Mouse (Mus musculus) MEL (cell line): ENCODE measurements around the gene Gm11541.

Experiments used
- CHD2 ChIP-seq: IDR thresholded peaks from 2 replicates; pipeline ENCODE4 v1.6.1; 2011; ENCODE audit warnings: low read length, improper control_type of control experiment
- CTCF ChIP-seq, 3 experiments: IDR thresholded peaks in 2 of 3; conservative IDR thresholded peaks in 1 of 3; 2 replicates each; pipeline ENCODE4 v1.5.1; 2011 to 2012; ENCODE audit warnings: low read length in 3 of 3, low read depth in 2 of 3, mild to moderate bottlenecking in 2 of 3, improper control_type of control experiment in 1 of 3, inconsistent platforms in 1 of 3, mixed read lengths in 1 of 3, moderate library complexity in 1 of 3; ENCODE audit not compliant: control insufficient read depth in 1 of 3, insufficient read depth in 1 of 3, poor library complexity in 1 of 3, severe bottlenecking in 1 of 3
- UBTF ChIP-seq: IDR thresholded peaks from 2 replicates; pipeline ENCODE4 v1.6.1; 2012; ENCODE audit warnings: low read depth, mild to moderate bottlenecking, inconsistent platforms, low read length, improper control_type of control experiment, moderate library complexity, borderline replicate concordance; ENCODE audit not compliant: insufficient read depth

- TF ChIP-seq CHD2 (no peak), UBTF (no peak), CTCF (IDR thresholded peaks at IDR 0.05 in 2 of 3, conservative IDR thresholded peaks at IDR 0.05 in 1 of 3; ENCODE audit: control insufficient read depth in 1 of 3, insufficient read depth in 1 of 3, low read depth in 2 of 3, low read length in 3 of 3, poor library complexity in 1 of 3, severe bottlenecking in 1 of 3) (no peak)
These were observed 51.3 kb downstream of the Gm11541 start for GRCm38 (mm10) chr11:94652973-94653372.
